Comparison of ENCODE assay signal across 9 mouse cellular contexts in genomic region chr16:33023750-33024149, GRCm38 (mm10). TPM values are rescaled to one million over a fixed set of nuclear protein-coding genes. Genes with fewer than 3 reads are reported as not detected.
DNase-seq lines count a peak whose midpoint lies in the region; ATAC-seq and TF ChIP-seq lines count a peak whose summit lies in the region.
"Had no signal": no experiment of that assay in that cellular context is flagged by ENCODE, and none has a peak within 500 bp of the region (broad histone marks: within the 10 kb centered on the region; RNA-seq: fewer than 3 reads in every experiment).

No protein-coding gene starts in this region.

- peak; percentile 80 for ATAC-seq in erythroid progenitor cell, adult 5-6 weeks (replicated peaks; ENCODE audit: low FRiP score, poor library complexity, severe bottlenecking)
- ATAC-seq in heart, embryonic 14.5 days (ENCODE audit: insufficient number of reproducible peaks, insufficient read depth, low FRiP score, low read depth) = peak; percentile 62; the same call in 1 of the 2 replicates

- peak; percentile 100 for TF ChIP-seq CTCF in ES-Bruce4 (IDR thresholded peaks at IDR 0.05; ENCODE audit: low read depth, low read length)
- peak; percentile 51 for TF ChIP-seq CTCF in bone marrow macrophage, adult 2 months (IDR thresholded peaks at IDR 0.05; ENCODE audit: low read depth, low read length)
- peak; percentile 100 for TF ChIP-seq CTCF in lung, adult 2 months (IDR thresholded peaks at IDR 0.05; ENCODE audit: insufficient read depth, low read length)

- no peaks in the 10 kb centered on the region for H3K4me1 ChIP-seq in ES-Bruce4 (ENCODE audit: control insufficient read depth, insufficient read depth, low read length)
- no peaks in the 10 kb centered on the region for H3K4me1 ChIP-seq in bone marrow macrophage, adult 2 months (ENCODE audit: control insufficient read depth, insufficient read depth, low read length)
- no peaks in the 10 kb centered on the region for H3K4me1 ChIP-seq in heart, embryonic 14.5 days (ENCODE audit: control insufficient read depth in 2 of 2, insufficient read depth in 2 of 2, low read length in 2 of 2)
- no peaks in the 10 kb centered on the region for H3K4me1 ChIP-seq in lung, adult 2 months (ENCODE audit: control insufficient read depth, insufficient read depth, low read length)

- H3K9me3 ChIP-seq in ES-Bruce4 (replicated peaks; ENCODE audit: control insufficient read depth, insufficient read depth, low read length, poor library complexity, severe bottlenecking) = no peaks in the 10 kb centered on the region
- no peaks in the 10 kb centered on the region for H3K9me3 ChIP-seq in heart, embryonic 14.5 days (ENCODE audit: control insufficient read depth, low read length)
- H3K9me3 ChIP-seq: megakaryocyte, embryonic 14.5 days had no signal

- WGBS in heart, embryonic 14.5 days = 8% methylated on average over 4 of the region's 4 CpGs
- WGBS in lung, adult 2 months = 3% methylated on average over 4 of the region's 4 CpGs

- no peaks in the 10 kb centered on the region for H3K27me3 ChIP-seq in ES-Bruce4 (ENCODE audit: control insufficient read depth, insufficient read depth, low read length, poor library complexity, severe bottlenecking)
- no peaks in the 10 kb centered on the region for H3K27me3 ChIP-seq in heart, embryonic 14.5 days (ENCODE audit: control insufficient read depth, insufficient read depth, low read length)

- no peak overlapping the region for H3K4me3 ChIP-seq in ES-Bruce4 (ENCODE audit: low read depth, low read length)
- no peak overlapping the region for H3K4me3 ChIP-seq in bone marrow macrophage, adult 2 months (ENCODE audit: insufficient read depth, low read length)
- no peak overlapping the region for H3K4me3 ChIP-seq in heart, embryonic 14.5 days (ENCODE audit: control insufficient read depth in 1 of 2, insufficient read depth in 1 of 2, low read depth in 1 of 2, low read length in 2 of 2)
- H3K4me3 ChIP-seq in lung, adult 2 months (replicated peaks; ENCODE audit: extremely low read depth, low read depth, low read length) = no peak overlapping the region
- H3K4me3 ChIP-seq: megakaryocyte, embryonic 14.5 days had no signal

- H3K27ac ChIP-seq in ES-Bruce4 (ENCODE audit: insufficient read depth, low read length) = no peak overlapping the region
- H3K27ac ChIP-seq in bone marrow macrophage, adult 2 months (ENCODE audit: insufficient read depth, low read depth, low read length) = no peak overlapping the region
- no peak overlapping the region for H3K27ac ChIP-seq in heart, embryonic 14.5 days (replicated peaks in 1 of 2; ENCODE audit: control insufficient read depth in 1 of 2, insufficient read depth in 1 of 2, low read depth in 2 of 2, low read length in 2 of 2)

- DNase-seq in kidney, postnatal 4 days = peak; percentile 92
- peak; percentile 83 for DNase-seq in lung, adult 2 months
- DNase-seq in retina, postnatal 7 days (ENCODE audit: low read depth, low spot score) = peak; percentile 74
- DNase-seq in urinary bladder, adult 18-20 months (ENCODE audit: low spot score in 2 of 2) = peak; percentile 67 to 75

- no peaks in the 10 kb centered on the region; the same call in 1 of the 2 replicates for H3K36me3 ChIP-seq in ES-Bruce4 (ENCODE audit: control insufficient read depth, insufficient read depth, low read length, poor library complexity, severe bottlenecking)
- H3K36me3 ChIP-seq in heart, embryonic 14.5 days (ENCODE audit: control insufficient read depth, insufficient read depth, low read length) = no peaks in the 10 kb centered on the region

- TF ChIP-seq EP300 in ES-Bruce4 (IDR thresholded peaks at IDR 0.05; ENCODE audit: insufficient read depth, low read depth, low read length) = 0 out of 2 replicates have a peak, but pooled peaks have one; percentile 42

- TF ChIP-seq POLR2A in ES-Bruce4 (IDR thresholded peaks at IDR 0.05; ENCODE audit: insufficient read depth, low read length) = no peak
- TF ChIP-seq POLR2A in bone marrow macrophage, adult 2 months (IDR thresholded peaks at IDR 0.05; ENCODE audit: borderline replicate concordance, low read depth, low read length) = no peak
- no peak for TF ChIP-seq POLR2A in lung, adult 2 months (IDR thresholded peaks at IDR 0.05; ENCODE audit: borderline replicate concordance, extremely low read depth, low read depth, low read length)

- no peak overlapping the region for H3K9ac ChIP-seq in ES-Bruce4 (ENCODE audit: low read depth, poor library complexity, severe bottlenecking)
- H3K9ac ChIP-seq in heart, embryonic 14.5 days (ENCODE audit: low read length) = no peak overlapping the region

- no peak overlapping the region for H3K4me2 ChIP-seq in heart, embryonic 14.5 days (ENCODE audit: low read length)

RNA-seq across cellular contexts. Expression of gene Iqcg, which starts 32.3 kb away (rescaled TPM):
- polyA plus RNA-seq in ES-Bruce4 (2011; ENCODE audit: insufficient read depth, insufficient read length, low read depth, missing spikeins) = 18.0 and 19.8 TPM in 2 replicates
- 0.15 and 0.86 TPM in 2 replicates for polyA plus RNA-seq in bone marrow macrophage, adult 2 months (2012; ENCODE audit: insufficient read depth, insufficient read length, missing spikeins)
- not detected in 2 replicates for total RNA-seq in erythroid progenitor cell, adult 5-6 weeks (2015; ENCODE audit: low replicate concordance)
- under 0.01 TPM in 1 of 2 replicates, not detected in the other for total RNA-seq in erythroid progenitor cell, adult 5-6 weeks (2017; ENCODE audit: low replicate concordance)
- polyA plus RNA-seq in heart, embryonic 14.5 days (2014; fragmentation: Nextera tagmentation; extraction: Ambion mirVana) = 1.5 and 1.9 TPM in 2 replicates
- polyA plus RNA-seq in lung, adult 2 months (2012; rRNA removed) = 0.84 and 1.9 TPM in 2 replicates

RNA-seq across cellular contexts. Expression of gene Rpl35a, which starts 32.5 kb away (rescaled TPM):
- polyA plus RNA-seq in ES-Bruce4 (2011; ENCODE audit: insufficient read depth, insufficient read length, low read depth, missing spikeins) = 1,375 and 1,499 TPM in 2 replicates
- polyA plus RNA-seq in bone marrow macrophage, adult 2 months (2012; ENCODE audit: insufficient read depth, insufficient read length, missing spikeins) = 1,252 and 1,407 TPM in 2 replicates
- 809 and 822 TPM in 2 replicates for total RNA-seq in erythroid progenitor cell, adult 5-6 weeks (2015; ENCODE audit: low replicate concordance)
- total RNA-seq in erythroid progenitor cell, adult 5-6 weeks (2017; ENCODE audit: low replicate concordance) = 235 and 511 TPM in 2 replicates
- polyA plus RNA-seq in heart, embryonic 14.5 days (2014; fragmentation: Nextera tagmentation; extraction: Ambion mirVana) = 603 and 672 TPM in 2 replicates
- polyA plus RNA-seq in lung, adult 2 months (2012; rRNA removed) = 146 and 225 TPM in 2 replicates

RNA-seq across cellular contexts. Expression of gene Lmln, which starts 38.6 kb away (rescaled TPM):
- polyA plus RNA-seq in ES-Bruce4 (2011; ENCODE audit: insufficient read depth, insufficient read length, low read depth, missing spikeins) = 3.2 and 5.4 TPM in 2 replicates
- 4.4 and 4.6 TPM in 2 replicates for polyA plus RNA-seq in bone marrow macrophage, adult 2 months (2012; ENCODE audit: insufficient read depth, insufficient read length, missing spikeins)
- total RNA-seq in erythroid progenitor cell, adult 5-6 weeks (2015; ENCODE audit: low replicate concordance) = 3.2 and 15.1 TPM in 2 replicates
- total RNA-seq in erythroid progenitor cell, adult 5-6 weeks (2017; ENCODE audit: low replicate concordance) = 1.2 and 3.8 TPM in 2 replicates
- polyA plus RNA-seq in heart, embryonic 14.5 days (2014; fragmentation: Nextera tagmentation; extraction: Ambion mirVana) = 2.5 and 4.7 TPM in 2 replicates
- polyA plus RNA-seq in lung, adult 2 months (2012; rRNA removed) = 2.6 and 5.0 TPM in 2 replicates
